ENCODE assay signal across 8 mouse cellular contexts in genomic region chr3:87755964-87756363, GRCm38 (mm10). TPM values are rescaled to one million over a fixed set of nuclear protein-coding genes. Genes with fewer than 3 reads are reported as not detected.
A peak's percentile ranks its signal among the peaks of the same experiment; 100 is the strongest.
DNase-seq lines count a peak whose midpoint lies in the region; ATAC-seq lines count a peak whose summit lies in the region.

No protein-coding gene starts in this region.

- no peaks in the 10 kb centered on the region for H3K27me3 ChIP-seq in intestine, embryonic 15.5 days (replicated peaks)

- no peak overlapping the region for H3K27ac ChIP-seq in intestine, embryonic 15.5 days

- no peak overlapping the region for H3K4me3 ChIP-seq in intestine, embryonic 15.5 days (replicated peaks)

- peak; percentile 88 for ATAC-seq in intestine, embryonic 15.5 days
- ATAC-seq in megakaryocyte-erythroid progenitor cell, adult 5-6 weeks (replicated peaks; ENCODE audit: low FRiP score, low TSS enrichment, poor library complexity, severe bottlenecking): peak; percentile 89

- DNase-seq in adrenal gland, adult 18-20 months (ENCODE audit: low spot score in 2 of 2): peak; percentile 91 to 93
- peak; percentile 89 for DNase-seq in embryo, embryonic 11 days
- DNase-seq in gastrocnemius, postnatal 4 days (ENCODE audit: low spot score in 2 of 2): peak; percentile 83 to 90
- peak; percentile 81 to 90 for DNase-seq in left cerebral cortex, postnatal 14 days (ENCODE audit: low spot score in 2 of 2)
- DNase-seq in right cerebral cortex, postnatal 10 days (ENCODE audit: low spot score in 2 of 2): peak; percentile 84 to 92
- DNase-seq in urinary bladder, postnatal 10 days (ENCODE audit: low spot score): peak; percentile 68

- H3K36me3 ChIP-seq in intestine, embryonic 15.5 days: peaks cover 16% of the 10 kb centered on the region

- H3K4me1 ChIP-seq in intestine, embryonic 15.5 days (replicated peaks): peaks cover 14% of the 10 kb centered on the region

- intact Hi-C loops in left cerebral cortex, postnatal 14 days (cut with DNase I): loop anchor here (5.0 kb wide), 1 partner anchor 81 kb away; no protein-coding TSS in a partner anchor

- H3K4me2 ChIP-seq in intestine, embryonic 15.5 days (replicated peaks): peak overlapping the region; percentile 48

- no peak overlapping the region for H3K9ac ChIP-seq in intestine, embryonic 15.5 days

- WGBS in intestine, embryonic 15.5 days: 4% methylated on average over 24 of the region's 24 CpGs

- no peaks in the 10 kb centered on the region for H3K9me3 ChIP-seq in intestine, embryonic 15.5 days

RNA-seq across cellular contexts. Expression of gene Lrrc71, which starts 7.5 kb away (rescaled TPM):
- under 1 TPM; 0.38 to 0.63 TPM for total RNA-seq in adrenal gland, adult 18-20 months (2021)
- under 1 TPM; 0.39 TPM for total RNA-seq in gastrocnemius, postnatal 4 days (2021)
- 0.36 and 0.48 TPM in 2 replicates for polyA plus RNA-seq in intestine, embryonic 15.5 days (2015; fragmentation: Nextera tagmentation; extraction: Ambion mirVana)
- under 1 TPM; 0.21 to 0.55 TPM for total RNA-seq in left cerebral cortex, postnatal 14 days (2021)
- total RNA-seq in megakaryocyte-erythroid progenitor cell, adult 5-6 weeks (2014; fragmentation: Nextera tagmentation): not detected in 2 replicates
- 0.23 TPM in 1 of 2 replicates, not detected in the other for total RNA-seq in megakaryocyte-erythroid progenitor cell, adult 5-6 weeks (2017)

RNA-seq across cellular contexts. Expression of gene Ntrk1, which starts 39.0 kb away (rescaled TPM):
- total RNA-seq in adrenal gland, adult 18-20 months (2021): 10 to 100 TPM in 1 of 2 experiments, 1 to 10 TPM in 1; 7.1 to 12.5 TPM
- total RNA-seq in gastrocnemius, postnatal 4 days (2021): under 1 TPM; 0.10 to 0.13 TPM
- 2.5 and 3.2 TPM in 2 replicates for polyA plus RNA-seq in intestine, embryonic 15.5 days (2015; fragmentation: Nextera tagmentation; extraction: Ambion mirVana)
- total RNA-seq in left cerebral cortex, postnatal 14 days (2021): under 1 TPM in 1 of 2 experiments, not detected in 1; 0.61 TPM
- not detected in 2 replicates for total RNA-seq in megakaryocyte-erythroid progenitor cell, adult 5-6 weeks (2014; fragmentation: Nextera tagmentation)
- total RNA-seq in megakaryocyte-erythroid progenitor cell, adult 5-6 weeks (2017): not detected in 2 replicates

RNA-seq across cellular contexts. Expression of gene Insrr, which starts 40.8 kb away (rescaled TPM):
- total RNA-seq in adrenal gland, adult 18-20 months (2021): 1 to 10 TPM in 1 of 2 experiments, under 1 TPM in 1; 0.76 to 1.2 TPM
- under 1 TPM; 0.15 to 0.18 TPM for total RNA-seq in gastrocnemius, postnatal 4 days (2021)
- 0.44 and 0.52 TPM in 2 replicates for polyA plus RNA-seq in intestine, embryonic 15.5 days (2015; fragmentation: Nextera tagmentation; extraction: Ambion mirVana)
- total RNA-seq in left cerebral cortex, postnatal 14 days (2021): under 1 TPM; 0.57 to 0.66 TPM
- not detected in 2 replicates for total RNA-seq in megakaryocyte-erythroid progenitor cell, adult 5-6 weeks (2014; fragmentation: Nextera tagmentation)
- 0.15 TPM in 1 of 2 replicates, not detected in the other for total RNA-seq in megakaryocyte-erythroid progenitor cell, adult 5-6 weeks (2017)

Comparison
In these comparisons a context has a peak if more than half of its experiments do, and no peak if none do; other contexts are left out.
1. RNA of gene Ntrk1, which starts 39.0 kb away (total RNA-seq): 7.1 to 12.5 TPM in adrenal gland, adult 18-20 months; 0.61 TPM in left cerebral cortex, postnatal 14 days, 0.10 to 0.13 TPM in gastrocnemius, postnatal 4 days and not detected in megakaryocyte-erythroid progenitor cell, adult 5-6 weeks; every median in the first group is over 4 times any median in the second.
2. Peak in every context shown above with its lines, with median percentiles within 50 percentile points of each other: DNase-seq.